Mouse (Mus musculus) embryonic facial prominence, embryonic 11.5 days (tissue): ENCODE results near the gene Celsr1. TPM values are rescaled to one million over a fixed set of nuclear protein-coding genes. Genes with fewer than 3 reads are reported as not detected.
"Not testable (repeated sequence)": the region's sequence is repeated elsewhere in the genome, so short reads cannot be mapped to it uniquely, and the experiment has no call there.

ENCODE experiments used
- ATAC-seq: fragments of 200-750 bp; cut with Nextera tagmentation; replicated peaks from 2 replicates; pipeline ENCODE4 v1.8.0; 2017; ENCODE audit warnings: low read depth; ENCODE audit not compliant: insufficient number of reproducible peaks, low FRiP score, low TSS enrichment
- DNase-seq: peaks from one replicate; pipeline ENCODE4 v3.0.0-alpha.2; 2015; ENCODE audit warnings: low spot score
- H3K27ac ChIP-seq: fragments of 300-500 bp; sonication (generic); replicated peaks from 2 replicates; pipeline ENCODE4 v1.5.1; 2014; ENCODE audit warnings: mild to moderate bottlenecking, low read depth, low read length, control low read depth
- H3K27me3 ChIP-seq: fragments of 300-500 bp; sonication (generic); 2 replicates; pipeline ENCODE4 v1.6.1; 2014; ENCODE audit warnings: mild to moderate bottlenecking, low read length, moderate library complexity, mixed read lengths; ENCODE audit not compliant: control insufficient read depth, insufficient read depth
- H3K36me3 ChIP-seq: fragments of 300-500 bp; sonication (generic); replicated peaks from 2 replicates; pipeline ENCODE4 v1.6.1; 2014; ENCODE audit warnings: low read depth, mild to moderate bottlenecking, low read length, moderate library complexity, mixed read lengths; ENCODE audit not compliant: control insufficient read depth, insufficient read depth
- H3K4me1 ChIP-seq: fragments of 300-500 bp; sonication (generic); 2 replicates; pipeline ENCODE4 v1.6.1; 2014; ENCODE audit warnings: low read length, mixed read lengths; ENCODE audit not compliant: control insufficient read depth, insufficient read depth
- H3K4me2 ChIP-seq: fragments of 300-500 bp; sonication (generic); 2 replicates; pipeline ENCODE4 v1.6.1; 2014; ENCODE audit warnings: low read depth, mild to moderate bottlenecking, control low read depth, low read length, moderate library complexity
- H3K4me3 ChIP-seq: fragments of 300-500 bp; sonication (generic); 2 replicates; pipeline ENCODE4 v1.5.1; 2014; ENCODE audit warnings: low read depth, low read length, control low read depth
- H3K9ac ChIP-seq: fragments of 300-500 bp; sonication (generic); replicated peaks from 2 replicates; pipeline ENCODE4 v1.6.1; 2014; ENCODE audit warnings: mild to moderate bottlenecking, control low read depth, low read length
- H3K9me3 ChIP-seq: fragments of 300-500 bp; sonication (generic); replicated peaks from 2 replicates; pipeline ENCODE4 v1.6.1; 2016; ENCODE audit warnings: mild to moderate bottlenecking, low read length, inconsistent platforms, mixed read lengths; ENCODE audit not compliant: control insufficient read depth
- WGBS: fragments of 180-500 bp; shearing (Covaris S2); extraction: QIAGEN DNeasy Blood & Tissue Kit; methylation state at CpG from one replicate; pipeline ENCODE4 v1.1.7; 2014; 5-methylcytosine and 5-hydroxymethylcytosine counted together
- polyA plus RNA-seq: library from polyadenylated mRNA; unstranded; fragments of >200 nt; fragmentation: Nextera tagmentation; extraction: Ambion mirVana; gene quantifications from 2 replicates; pipeline ENCODE4 v1.2.1, GENCODE M21; 2014

Celsr1 gene
- polyA plus RNA-seq, 1 experiment from 2014 or later = 2.0 TPM

DNA sequence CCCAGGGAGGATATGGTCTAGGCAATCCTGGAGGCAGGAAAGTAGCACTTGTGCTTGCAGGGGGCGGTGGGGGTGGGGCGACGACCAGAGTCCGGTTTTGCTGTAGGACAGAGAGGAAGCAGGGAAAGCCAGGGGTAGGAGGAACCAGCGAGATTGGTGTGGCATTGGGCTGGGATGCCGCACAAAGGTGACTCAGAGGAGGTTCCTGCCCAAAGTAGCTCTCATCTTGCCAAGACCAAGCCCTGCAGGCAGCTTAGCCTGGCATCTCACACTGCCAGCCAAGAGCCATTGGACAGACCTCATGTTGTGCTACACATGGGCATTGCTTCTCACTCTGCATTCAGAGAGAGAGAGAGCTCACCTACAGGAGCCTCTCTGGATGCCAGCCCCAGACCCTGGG is 23.8 kb upstream of the Celsr1 start, which contains the start of gene Gramd4:
Gene Gramd4, plus strand, starts transcription at position 283 of the 400 bp plus-strand sequence.
- Histone ChIP-seq H3K4me1 (peaks cover 4% of the 10 kb centered on the region; the same call in 1 of the 2 replicates), H3K4me3 (peak within 1 kb of the TSS; percentile 80), H3K36me3 (no peaks in the 10 kb centered on the region), H3K9me3 (no peaks in the 10 kb centered on the region), H3K4me2 (peak within 1 kb of the TSS; percentile 89), H3K27me3 (no peaks in the 10 kb centered on the region), H3K9ac (peak within 1 kb of the TSS; percentile 93), H3K27ac (no peak within 1 kb of the TSS)
- WGBS = 10% methylated on average over 6 of the region's 6 CpGs
- DNase-seq (no peak), ATAC-seq (no peak)

DNA sequence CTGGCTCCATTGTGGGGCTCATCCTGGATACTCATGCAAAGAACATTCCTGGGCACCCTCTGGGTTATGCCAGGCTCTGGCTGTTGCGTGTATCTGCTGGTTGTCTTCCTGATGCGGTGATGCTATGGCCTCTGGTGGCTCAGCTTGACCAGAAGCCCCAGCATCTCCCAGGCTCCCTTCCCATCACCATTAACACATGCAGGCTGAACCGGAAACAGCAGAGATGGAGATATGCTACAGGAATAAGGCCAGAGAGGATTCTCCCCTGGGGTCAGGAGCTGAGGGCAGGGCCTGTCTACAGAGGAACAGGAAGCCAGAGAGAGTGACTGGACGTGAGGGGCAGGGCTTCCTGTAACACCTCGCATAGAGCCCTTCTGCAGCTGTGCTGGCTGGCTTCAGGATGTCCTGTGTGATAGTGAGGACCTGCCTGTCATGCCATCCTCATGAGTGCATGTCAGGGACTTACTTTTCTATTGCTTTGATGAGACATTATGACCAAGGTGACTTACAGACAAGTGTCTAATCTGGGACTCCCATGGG is 22.7 kb upstream of the Celsr1 start:
- H3K27me3 ChIP-seq = no peaks in the 10 kb centered on the region
- peaks cover 4% of the 10 kb centered on the region; the same call in 1 of the 2 replicates for H3K4me1 ChIP-seq
- 91% methylated on average over 5 of the region's 5 CpGs for WGBS
- no peak overlapping the region for H3K9ac ChIP-seq
- no peak overlapping the region for H3K27ac ChIP-seq
- no peak overlapping the region for H3K4me3 ChIP-seq
- no peak for ATAC-seq
- no peak overlapping the region for H3K4me2 ChIP-seq
- H3K9me3 ChIP-seq = no peaks in the 10 kb centered on the region
- no peak for DNase-seq
- H3K36me3 ChIP-seq = no peaks in the 10 kb centered on the region

DNA sequence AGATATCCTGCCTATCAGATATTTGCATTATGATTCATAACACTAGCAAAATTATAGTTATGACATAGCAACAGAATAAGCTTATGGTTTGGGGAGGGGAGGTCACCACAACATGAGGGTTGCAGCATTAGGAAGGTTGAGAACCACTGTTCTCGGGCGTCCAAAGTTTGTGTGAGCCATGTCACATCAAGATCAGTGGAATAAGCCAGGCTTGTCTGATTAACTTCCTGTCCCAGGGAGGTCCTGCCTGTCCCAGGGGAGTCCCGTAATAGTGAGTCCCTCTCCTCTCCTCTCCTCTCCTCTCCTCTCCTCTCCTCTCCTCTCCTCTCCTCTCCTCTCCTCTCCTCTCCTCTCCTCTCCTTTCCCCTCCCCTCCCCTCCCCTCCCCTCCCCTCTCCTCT is 21.3 kb upstream of the Celsr1 start:
- not testable (repeated sequence) for H3K4me2 ChIP-seq, H3K4me1 ChIP-seq, H3K27ac ChIP-seq, DNase-seq, H3K9me3 ChIP-seq, H3K9ac ChIP-seq, H3K27me3 ChIP-seq, H3K36me3 ChIP-seq, ATAC-seq, H3K4me3 ChIP-seq
- WGBS = 56% methylated on average over 3 of the region's 3 CpGs

GRCm38 (mm10) chr15:86053890-86054536 is 20.4 kb upstream of the Celsr1 start:
- Histone ChIP-seq H3K4me2 (no peak overlapping the region), H3K36me3 (no peaks in the 10 kb centered on the region), H3K27ac (no peak overlapping the region), H3K9me3 (no peaks in the 10 kb centered on the region), H3K4me1 (peaks cover 4% of the 10 kb centered on the region; the same call in 1 of the 2 replicates), H3K4me3 (no peak overlapping the region), H3K9ac (no peak overlapping the region), H3K27me3 (no peaks in the 10 kb centered on the region)
- peak; percentile 87 for DNase-seq
- ATAC-seq = no peak
- 46% methylated on average over 2 of the region's 2 CpGs for WGBS

GRCm38 (mm10) chr15:86051878-86052478 is 18.4 kb upstream of the Celsr1 start:
- no peaks in the 10 kb centered on the region for H3K36me3 ChIP-seq
- ATAC-seq (no peak), DNase-seq (no peak)
- H3K4me3 ChIP-seq = no peak overlapping the region
- H3K27ac ChIP-seq = no peak overlapping the region
- H3K9me3 ChIP-seq = no peaks in the 10 kb centered on the region
- H3K9ac ChIP-seq = no peak overlapping the region
- no peaks in the 10 kb centered on the region for H3K4me1 ChIP-seq
- 55% methylated on average over 6 of the region's 6 CpGs for WGBS
- H3K27me3 ChIP-seq = no peaks in the 10 kb centered on the region
- H3K4me2 ChIP-seq = no peak overlapping the region

DNA sequence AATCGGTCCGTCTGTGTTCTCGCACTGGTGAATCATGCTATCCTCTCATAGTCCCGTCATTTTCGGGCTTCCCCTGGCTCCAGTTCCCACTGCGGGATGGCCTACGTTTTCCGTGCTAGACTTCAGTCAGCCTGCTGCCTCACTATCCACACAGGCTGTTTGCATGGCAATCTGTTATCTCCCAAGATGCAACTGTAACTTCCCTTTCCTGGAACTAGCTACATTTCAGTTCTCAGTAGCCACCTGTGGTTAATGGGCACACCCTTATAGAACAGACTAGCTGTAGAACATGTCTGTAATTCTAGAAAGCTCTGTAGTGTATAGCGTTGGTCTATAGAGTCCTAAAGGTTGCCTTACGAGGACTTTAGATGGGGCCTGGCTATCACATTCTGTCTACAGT is 17.6 kb upstream of the Celsr1 start:
- no peak overlapping the region for H3K4me2 ChIP-seq
- H3K27me3 ChIP-seq = no peaks in the 10 kb centered on the region
- DNase-seq = no peak
- no peaks in the 10 kb centered on the region for H3K9me3 ChIP-seq
- H3K27ac ChIP-seq = no peak overlapping the region
- no peak overlapping the region for H3K4me3 ChIP-seq
- no peak for ATAC-seq
- no peak overlapping the region for H3K9ac ChIP-seq
- WGBS = 89% methylated on average over 10 of the region's 10 CpGs
- no peaks in the 10 kb centered on the region for H3K36me3 ChIP-seq
- no peaks in the 10 kb centered on the region for H3K4me1 ChIP-seq

DNA sequence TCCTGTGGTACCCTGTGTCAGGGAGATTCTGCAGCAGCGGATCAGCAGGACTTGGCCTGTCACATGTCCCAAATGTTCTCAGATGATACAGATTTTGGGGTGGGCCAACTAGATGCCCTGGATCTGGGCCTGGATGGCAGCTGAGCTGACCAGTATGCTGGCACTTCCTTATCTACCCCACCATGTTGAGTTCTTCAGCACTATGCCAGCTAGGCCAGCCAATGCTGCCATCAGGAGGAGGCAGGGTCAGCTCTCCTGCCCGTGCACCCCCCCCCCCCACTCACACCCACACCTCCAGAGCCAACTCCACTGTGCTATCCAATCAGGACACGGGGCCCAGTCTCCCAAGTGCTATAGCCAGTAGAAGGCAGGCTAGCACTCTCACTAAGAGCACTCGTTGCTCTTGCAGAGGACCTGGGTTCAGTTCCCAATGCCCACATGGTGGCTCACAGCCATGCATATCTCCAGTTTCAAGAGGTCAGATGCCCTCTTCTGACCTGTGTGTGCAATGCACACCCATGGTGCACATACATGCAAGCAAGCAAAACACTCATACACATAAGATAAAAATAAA is 16.7 kb upstream of the Celsr1 start:
- H3K9me3 ChIP-seq = no peaks in the 10 kb centered on the region
- no peak overlapping the region for H3K9ac ChIP-seq
- H3K27me3 ChIP-seq = no peaks in the 10 kb centered on the region
- no peak for ATAC-seq
- no peak for DNase-seq
- no peaks in the 10 kb centered on the region for H3K36me3 ChIP-seq
- no peak overlapping the region for H3K4me2 ChIP-seq
- no peaks in the 10 kb centered on the region for H3K4me1 ChIP-seq
- WGBS = 74% methylated on average over 4 of the region's 4 CpGs
- H3K4me3 ChIP-seq = no peak overlapping the region
- no peak overlapping the region for H3K27ac ChIP-seq

GRCm38 (mm10) chr15:86049510-86049909 is 15.9 kb upstream of the Celsr1 start:
- DNase-seq (no peak), ATAC-seq (no peak)
- Histone ChIP-seq H3K9me3 (no peaks in the 10 kb centered on the region), H3K4me1 (no peaks in the 10 kb centered on the region), H3K36me3 (no peaks in the 10 kb centered on the region), H3K4me2 (no peak overlapping the region), H3K27ac (no peak overlapping the region), H3K27me3 (no peaks in the 10 kb centered on the region), H3K4me3 (no peak overlapping the region), H3K9ac (no peak overlapping the region)
- WGBS = 82% methylated on average over 3 of the region's 3 CpGs
